Mouse (Mus musculus): ENCODE measurements around the gene Tmsb15b2. TPM values are rescaled to one million over a fixed set of nuclear protein-coding genes. Genes with fewer than 3 reads are reported as not detected.
"Not testable (repeated sequence)": the region's sequence is repeated elsewhere in the genome, so short reads cannot be mapped to it uniquely, and the experiment has no call there.

Gene Tmsb15b2
- polyA plus RNA-seq, 1 experiment from 2014 or later = 21.1 TPM

DNA sequence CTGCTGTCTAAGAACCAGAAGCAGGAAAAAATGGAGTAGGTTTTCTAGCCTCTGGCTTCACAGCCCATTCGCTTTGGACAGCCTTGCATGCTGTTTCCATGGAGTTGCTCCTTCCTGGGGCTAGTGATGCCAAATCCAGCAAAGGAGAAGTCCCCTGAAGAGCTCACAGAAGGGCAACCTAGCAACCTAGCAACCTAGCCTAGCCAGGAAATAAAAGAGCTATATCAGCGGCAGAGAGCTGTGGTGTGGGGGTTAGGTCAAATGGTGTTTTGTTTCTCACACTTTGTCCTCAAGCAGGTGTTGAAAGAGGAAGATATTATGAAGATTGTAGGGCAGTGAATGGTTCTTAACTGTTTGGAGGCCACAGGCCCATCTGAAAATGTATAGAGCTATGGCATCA is 16.0 kb upstream of the Tmsb15b2 start:
- Histone ChIP-seq H3K4me3 (ENCODE audit: low read depth, low read length) (no peak overlapping the region), H3K9me3 (ENCODE audit: control insufficient read depth, low read length) (no peaks in the 10 kb centered on the region), H3K9ac (ENCODE audit: low read depth, low read length) (no peak overlapping the region), H3K27ac (ENCODE audit: low read depth, low read length) (no peak overlapping the region), H3K27me3 (replicated peaks; ENCODE audit: control insufficient read depth, insufficient read depth, low read length) (peaks cover 25% of the 10 kb centered on the region), H3K4me2 (no peak overlapping the region), H3K4me1 (replicated peaks; ENCODE audit: control insufficient read depth, insufficient read depth, low read length) (no peaks in the 10 kb centered on the region), H3K36me3 (ENCODE audit: control insufficient read depth, insufficient read depth, low read length) (no peaks in the 10 kb centered on the region)
- WGBS = 54% methylated on average over 2 of the region's 2 CpGs
- DNase-seq (ENCODE audit: low spot score) (no peak), ATAC-seq (replicated peaks; ENCODE audit: low FRiP score) (no peak)

DNA sequence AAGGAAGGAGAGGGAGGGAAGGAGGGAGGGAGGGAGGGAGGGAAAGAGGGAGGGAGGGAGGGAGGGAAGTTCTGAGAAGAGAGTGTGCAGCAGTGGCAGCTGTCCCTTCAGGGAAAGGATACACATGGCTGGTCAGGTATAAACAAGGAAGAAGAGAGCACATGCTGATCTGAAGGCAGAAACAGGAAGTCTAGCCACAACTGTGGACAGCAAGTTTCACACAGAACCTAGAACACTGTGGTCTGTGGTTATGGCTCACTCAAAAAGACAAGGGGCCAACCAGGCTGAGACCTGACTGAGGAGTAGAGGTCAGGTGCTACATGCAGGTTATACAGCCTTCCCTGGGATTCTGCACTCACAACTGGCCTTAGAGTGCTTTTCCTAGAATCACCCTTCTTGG is 10.7 kb upstream of the Tmsb15b2 start:
- DNase-seq (ENCODE audit: low spot score) (no peak), ATAC-seq (replicated peaks; ENCODE audit: low FRiP score) (no peak)
- Histone ChIP-seq H3K4me2 (no peak overlapping the region), H3K36me3 (ENCODE audit: control insufficient read depth, insufficient read depth, low read length) (no peaks in the 10 kb centered on the region), H3K27ac (ENCODE audit: low read depth, low read length) (no peak overlapping the region), H3K9me3 (ENCODE audit: control insufficient read depth, low read length) (no peaks in the 10 kb centered on the region), H3K9ac (ENCODE audit: low read depth, low read length) (no peak overlapping the region), H3K4me1 (replicated peaks; ENCODE audit: control insufficient read depth, insufficient read depth, low read length) (no peaks in the 10 kb centered on the region), H3K27me3 (replicated peaks; ENCODE audit: control insufficient read depth, insufficient read depth, low read length) (0 out of 2 replicates have a peak, but pooled peaks cover under 1% of the 10 kb centered on the region), H3K4me3 (ENCODE audit: low read depth, low read length) (no peak overlapping the region)

GRCm38 (mm10) chrX:136978616-136979015 is 3.3 kb upstream of the Tmsb15b2 start:
- no peaks in the 10 kb centered on the region for H3K9me3 ChIP-seq (ENCODE audit: control insufficient read depth, low read length)
- H3K4me3 ChIP-seq (ENCODE audit: low read depth, low read length) = no peak overlapping the region
- DNase-seq (ENCODE audit: low spot score) = no peak
- no peak overlapping the region for H3K4me2 ChIP-seq
- no peaks in the 10 kb centered on the region for H3K36me3 ChIP-seq (ENCODE audit: control insufficient read depth, insufficient read depth, low read length)
- no peak for ATAC-seq (replicated peaks; ENCODE audit: low FRiP score)
- no peaks in the 10 kb centered on the region for H3K27me3 ChIP-seq (replicated peaks; ENCODE audit: control insufficient read depth, insufficient read depth, low read length)
- no peak overlapping the region for H3K27ac ChIP-seq (ENCODE audit: low read depth, low read length)
- H3K9ac ChIP-seq (ENCODE audit: low read depth, low read length) = no peak overlapping the region
- no peaks in the 10 kb centered on the region for H3K4me1 ChIP-seq (replicated peaks; ENCODE audit: control insufficient read depth, insufficient read depth, low read length)

DNA sequence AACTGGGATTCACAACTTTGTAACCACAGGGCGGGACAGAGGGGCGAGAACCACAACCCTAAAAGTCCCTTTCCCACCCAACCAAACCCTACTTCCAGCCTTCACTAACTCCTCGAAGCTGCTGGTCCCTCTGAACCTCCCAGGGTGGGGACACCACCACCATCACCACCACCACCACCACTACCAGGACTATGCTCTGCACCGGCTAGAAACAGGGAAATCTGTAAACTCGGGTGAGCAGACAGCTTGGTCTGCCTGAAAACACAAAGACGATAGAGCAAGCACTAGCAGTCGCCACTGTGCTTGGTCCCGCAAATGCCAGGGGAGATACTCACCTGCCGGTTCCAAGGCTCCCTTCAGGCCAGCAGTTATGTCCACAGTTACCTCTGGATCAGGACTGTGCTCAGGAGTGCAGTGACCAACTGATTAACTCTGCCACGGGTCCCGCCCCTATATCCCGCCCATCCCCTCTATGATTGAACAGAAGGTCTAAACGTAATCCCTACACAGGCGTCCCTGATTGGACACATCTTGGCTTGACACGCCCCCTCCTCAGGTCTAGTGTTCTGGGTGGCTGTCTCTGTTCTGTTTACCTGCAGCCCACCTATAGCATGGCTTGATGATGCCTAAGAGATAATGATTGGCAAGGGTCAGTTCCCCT is 1.3 kb upstream of the Tmsb15b2 start, which contains the start of the genes Tmsb15l and Tmsb15b1:
Tmsb15l (minus strand) TSS at position 446 of the 661 bp plus-strand sequence.
Tmsb15b1 (minus strand) TSS at position 451 of the 661 bp plus-strand sequence.
- Histone ChIP-seq H3K9me3 (ENCODE audit: control insufficient read depth, low read length) (no peaks in the 10 kb centered on the region), H3K4me2 (peak within 1 kb of the TSS; percentile 57), H3K27ac (ENCODE audit: low read depth, low read length) (no peak within 1 kb of the TSS), H3K27me3 (replicated peaks; ENCODE audit: control insufficient read depth, insufficient read depth, low read length) (no peaks in the 10 kb centered on the region), H3K9ac (ENCODE audit: low read depth, low read length) (no peak within 1 kb of the TSS), H3K36me3 (ENCODE audit: control insufficient read depth, insufficient read depth, low read length) (no peaks in the 10 kb centered on the region), H3K4me3 (ENCODE audit: low read depth, low read length) (peak within 1 kb of the TSS; percentile 39), H3K4me1 (replicated peaks; ENCODE audit: control insufficient read depth, insufficient read depth, low read length) (no peaks in the 10 kb centered on the region)
- peak; percentile 47 for DNase-seq (ENCODE audit: low spot score)
- WGBS = 22% methylated on average over 15 of the region's 15 CpGs
- peak; percentile 99 for ATAC-seq (replicated peaks; ENCODE audit: low FRiP score)

GRCm38 (mm10) chrX:136959688-136960087 is 15.6 kb downstream of the Tmsb15b2 start:
- no peaks in the 10 kb centered on the region for H3K9me3 ChIP-seq (ENCODE audit: control insufficient read depth, low read length)
- H3K9ac ChIP-seq (ENCODE audit: low read depth, low read length) = no peak overlapping the region
- H3K4me2 ChIP-seq = no peak overlapping the region
- DNase-seq (ENCODE audit: low spot score) = no peak
- no peak overlapping the region for H3K27ac ChIP-seq (ENCODE audit: low read depth, low read length)
- ATAC-seq (replicated peaks; ENCODE audit: low FRiP score) = no peak
- no peaks in the 10 kb centered on the region for H3K36me3 ChIP-seq (ENCODE audit: control insufficient read depth, insufficient read depth, low read length)
- 16% methylated on average over 2 of the region's 2 CpGs for WGBS
- H3K4me3 ChIP-seq (ENCODE audit: low read depth, low read length) = no peak overlapping the region
- H3K4me1 ChIP-seq (replicated peaks; ENCODE audit: control insufficient read depth, insufficient read depth, low read length) = no peaks in the 10 kb centered on the region
- no peaks in the 10 kb centered on the region for H3K27me3 ChIP-seq (replicated peaks; ENCODE audit: control insufficient read depth, insufficient read depth, low read length)

DNA sequence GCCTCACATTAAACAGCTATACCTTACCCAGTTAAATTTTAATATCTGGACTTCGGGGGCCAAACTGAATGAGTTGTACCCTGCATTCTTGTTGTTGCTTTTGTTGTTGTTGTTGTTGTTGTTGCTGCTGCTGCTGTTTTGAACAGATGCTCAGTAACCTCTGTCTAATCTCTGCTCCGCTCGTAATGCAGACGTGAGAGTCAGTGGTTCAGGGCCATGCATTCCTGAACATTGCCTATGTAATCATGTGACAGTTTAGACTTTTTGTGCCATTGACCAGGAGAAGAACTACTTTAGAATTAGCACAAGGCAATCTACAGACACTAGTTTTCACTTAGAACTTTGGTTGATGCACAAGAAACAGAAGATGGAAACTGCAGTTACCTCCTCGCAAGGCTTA is 17.0 kb downstream of the Tmsb15b2 start:
- not testable (repeated sequence) for H3K9me3 ChIP-seq (ENCODE audit: control insufficient read depth, low read length); H3K4me1 ChIP-seq (replicated peaks; ENCODE audit: control insufficient read depth, insufficient read depth, low read length); DNase-seq (ENCODE audit: low spot score); ATAC-seq (replicated peaks; ENCODE audit: low FRiP score); H3K9ac ChIP-seq (ENCODE audit: low read depth, low read length); H3K4me3 ChIP-seq (ENCODE audit: low read depth, low read length); H3K27ac ChIP-seq (ENCODE audit: low read depth, low read length); H3K27me3 ChIP-seq (replicated peaks; ENCODE audit: control insufficient read depth, insufficient read depth, low read length); H3K4me2 ChIP-seq; H3K36me3 ChIP-seq (ENCODE audit: control insufficient read depth, insufficient read depth, low read length)
- whole genome bisulfite sequencing = 58% methylated on average over 5 of the region's 5 CpGs

DNA sequence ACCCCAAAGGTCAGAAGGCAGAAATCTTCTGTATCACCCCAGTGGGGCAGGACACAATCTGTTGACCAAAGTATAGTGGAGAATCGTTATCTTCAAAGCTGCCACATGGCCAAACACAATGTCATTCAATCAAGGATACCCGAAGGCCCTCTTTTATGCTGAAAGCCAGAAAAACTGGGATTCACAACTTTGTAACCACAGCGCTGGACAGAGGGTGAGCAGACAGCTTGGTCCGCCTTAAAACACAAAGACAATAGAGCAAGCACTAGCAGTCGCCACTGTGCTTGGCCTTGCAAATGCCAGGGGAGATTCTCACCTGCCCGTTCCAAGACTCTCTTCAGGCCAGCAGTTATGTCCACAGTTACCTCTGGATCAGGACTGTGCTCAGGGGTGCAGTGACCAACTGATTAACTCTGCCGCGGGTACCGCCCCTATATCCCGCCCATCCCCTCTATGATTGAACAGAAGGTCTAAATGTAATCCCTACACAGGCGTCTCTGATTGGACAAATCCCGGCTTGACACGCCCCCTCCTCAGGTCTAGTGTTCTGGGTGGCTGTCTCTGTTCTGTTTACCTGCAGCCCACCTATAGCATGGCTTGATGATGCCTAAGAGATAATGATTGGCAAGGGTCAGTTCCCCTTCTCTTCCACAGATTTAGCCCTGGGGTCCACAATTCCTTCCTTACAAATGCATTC is 17.6 kb downstream of the Tmsb15b2 start:
- H3K9me3 ChIP-seq (ENCODE audit: control insufficient read depth, low read length); H3K4me3 ChIP-seq (ENCODE audit: low read depth, low read length); H3K36me3 ChIP-seq (ENCODE audit: control insufficient read depth, insufficient read depth, low read length); H3K4me1 ChIP-seq (replicated peaks; ENCODE audit: control insufficient read depth, insufficient read depth, low read length); H3K27me3 ChIP-seq (replicated peaks; ENCODE audit: control insufficient read depth, insufficient read depth, low read length); H3K9ac ChIP-seq (ENCODE audit: low read depth, low read length); DNase-seq (ENCODE audit: low spot score); H3K27ac ChIP-seq (ENCODE audit: low read depth, low read length): not testable (repeated sequence)
- H3K4me2 ChIP-seq = peak overlapping the region; percentile 33
- peak; percentile 82 for ATAC-seq (replicated peaks; ENCODE audit: low FRiP score)
- WGBS = 33% methylated on average over 13 of the region's 13 CpGs

GRCm38 (mm10) chrX:136937985-136938384 is 37.3 kb downstream of the Tmsb15b2 start:
- no peak overlapping the region for H3K27ac ChIP-seq (ENCODE audit: low read depth, low read length)
- DNase-seq (ENCODE audit: low spot score) (no peak), ATAC-seq (replicated peaks; ENCODE audit: low FRiP score) (no peak)
- no peaks in the 10 kb centered on the region for H3K36me3 ChIP-seq (ENCODE audit: control insufficient read depth, insufficient read depth, low read length)
- WGBS = 15% methylated on average over 3 of the region's 3 CpGs
- no peaks in the 10 kb centered on the region for H3K27me3 ChIP-seq (replicated peaks; ENCODE audit: control insufficient read depth, insufficient read depth, low read length)
- H3K4me2 ChIP-seq = no peak overlapping the region
- no peak overlapping the region for H3K4me3 ChIP-seq (ENCODE audit: low read depth, low read length)
- no peaks in the 10 kb centered on the region for H3K4me1 ChIP-seq (replicated peaks; ENCODE audit: control insufficient read depth, insufficient read depth, low read length)
- no peak overlapping the region for H3K9ac ChIP-seq (ENCODE audit: low read depth, low read length)
- H3K9me3 ChIP-seq (ENCODE audit: control insufficient read depth, low read length) = no peaks in the 10 kb centered on the region

GRCm38 (mm10) chrX:136927031-136927430 is 48.3 kb downstream of the Tmsb15b2 start, which contains the start of gene H2bfm:
TSS of gene H2bfm (plus strand) at chrX:136927325.
- Histone ChIP-seq H3K9ac (ENCODE audit: low read depth, low read length) (no peak within 1 kb of the TSS), H3K4me2 (no peak within 1 kb of the TSS), H3K36me3 (ENCODE audit: control insufficient read depth, insufficient read depth, low read length) (no peaks in the 10 kb centered on the region), H3K9me3 (ENCODE audit: control insufficient read depth, low read length) (no peaks in the 10 kb centered on the region), H3K27ac (ENCODE audit: low read depth, low read length) (no peak within 1 kb of the TSS), H3K4me3 (ENCODE audit: low read depth, low read length) (no peak within 1 kb of the TSS), H3K4me1 (replicated peaks; ENCODE audit: control insufficient read depth, insufficient read depth, low read length) (no peaks in the 10 kb centered on the region), H3K27me3 (replicated peaks; ENCODE audit: control insufficient read depth, insufficient read depth, low read length) (no peaks in the 10 kb centered on the region)
- 90% methylated on average over 14 of the region's 14 CpGs for WGBS
- DNase-seq (ENCODE audit: low spot score) (no peak), ATAC-seq (replicated peaks; ENCODE audit: low FRiP score) (no peak)

All from liver, embryonic 11.5 days (tissue).